Mouse (Mus musculus): ENCODE results near the gene Rccd1.

The Rccd1 gene

DNA sequence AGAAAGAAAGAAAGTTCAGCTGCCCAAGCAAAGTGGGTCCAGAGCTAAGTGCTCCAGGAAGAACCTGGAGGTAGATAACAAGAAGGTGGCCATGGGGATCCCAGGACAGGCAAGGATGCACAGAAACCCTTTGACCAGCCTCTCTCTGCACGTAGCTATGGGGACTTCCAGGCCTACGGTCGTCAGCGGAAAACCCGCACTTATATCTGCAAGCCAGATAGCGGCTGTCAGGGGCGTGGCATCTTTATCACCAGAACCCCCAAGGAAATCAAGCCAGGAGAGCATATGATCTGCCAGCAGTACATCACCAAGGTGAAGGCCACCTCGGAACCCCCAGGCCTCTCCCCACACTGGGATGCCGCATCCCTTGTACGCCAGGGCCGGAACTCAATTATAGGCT is 71.4 kb downstream of the Rccd1 start:
- DNase-seq, result peak; percentile 41

DNA sequence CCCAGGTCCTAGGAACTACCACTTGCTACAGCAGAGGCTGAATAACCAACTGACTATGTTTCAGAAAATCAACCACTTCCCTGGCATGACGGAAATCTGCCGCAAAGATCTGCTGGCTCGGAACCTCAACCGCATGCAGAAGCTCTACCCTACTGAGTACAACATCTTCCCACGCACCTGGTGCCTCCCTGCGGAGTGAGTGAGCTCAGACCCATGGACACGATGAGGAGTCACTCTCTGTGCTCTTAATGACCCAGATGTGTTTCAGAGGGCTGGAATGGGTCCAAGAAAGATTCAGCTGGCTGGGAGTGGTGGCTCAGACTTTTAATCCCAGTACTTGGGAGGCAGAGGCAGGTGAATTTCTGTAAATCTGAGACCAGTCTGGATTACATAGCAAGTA is 71.8 kb downstream of the Rccd1 start:
- no peak for DNase-seq

DNA sequence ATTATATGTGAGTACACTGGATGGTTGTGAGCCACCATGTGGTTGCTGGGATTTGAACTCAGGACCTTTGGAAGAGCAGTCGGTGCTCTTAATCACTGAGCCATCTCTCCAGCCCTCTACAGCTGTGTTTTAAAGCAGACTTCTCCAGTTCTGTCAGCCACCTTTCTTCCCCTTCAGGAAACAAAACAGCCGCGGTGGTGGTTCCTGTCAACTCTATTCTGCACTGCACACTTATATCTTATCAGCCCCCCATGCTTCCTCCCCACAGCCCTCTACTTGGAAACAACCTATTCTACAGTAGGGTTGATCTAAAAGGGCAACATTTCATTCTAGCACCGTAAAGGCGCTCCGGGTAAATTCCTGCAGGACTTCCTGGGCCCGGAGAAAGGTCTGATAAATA is 77.4 kb downstream of the Rccd1 start:
- DNase-seq, result peak; percentile 24

DNA sequence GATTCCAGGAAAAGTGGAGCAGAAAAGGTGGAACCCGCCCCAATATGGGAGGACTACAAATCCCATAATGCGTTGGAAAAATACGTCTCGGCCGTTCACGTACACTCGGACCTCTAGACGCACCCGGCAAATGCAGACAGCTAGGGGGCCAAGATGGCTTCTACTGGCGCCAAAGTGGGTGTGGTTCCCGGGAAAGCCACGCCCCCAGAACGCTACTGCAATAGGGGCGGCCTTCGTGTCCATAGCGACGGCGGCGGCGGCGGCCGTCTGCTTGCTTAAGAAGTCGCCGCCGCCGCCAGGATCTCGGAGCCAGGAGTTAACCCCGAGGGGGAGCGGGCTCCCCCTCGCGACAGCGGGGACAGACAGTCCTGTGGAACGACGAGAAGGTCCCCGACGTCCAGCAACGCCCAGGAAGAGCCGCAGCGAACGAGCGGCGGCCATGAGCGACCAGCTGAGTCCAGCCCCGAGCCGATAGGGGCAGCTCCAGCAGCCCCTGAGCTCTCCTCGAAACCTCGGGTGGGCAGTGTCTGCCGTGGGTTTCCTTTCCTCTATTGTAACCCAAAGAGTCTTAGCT is 78.0 kb downstream of the Rccd1 start, which contains the start of gene Ttll13:
Ttll13 (plus strand) TSS at position 229 of the 574 bp plus-strand sequence.
- DNase-seq, result peak; percentile 99

DNA sequence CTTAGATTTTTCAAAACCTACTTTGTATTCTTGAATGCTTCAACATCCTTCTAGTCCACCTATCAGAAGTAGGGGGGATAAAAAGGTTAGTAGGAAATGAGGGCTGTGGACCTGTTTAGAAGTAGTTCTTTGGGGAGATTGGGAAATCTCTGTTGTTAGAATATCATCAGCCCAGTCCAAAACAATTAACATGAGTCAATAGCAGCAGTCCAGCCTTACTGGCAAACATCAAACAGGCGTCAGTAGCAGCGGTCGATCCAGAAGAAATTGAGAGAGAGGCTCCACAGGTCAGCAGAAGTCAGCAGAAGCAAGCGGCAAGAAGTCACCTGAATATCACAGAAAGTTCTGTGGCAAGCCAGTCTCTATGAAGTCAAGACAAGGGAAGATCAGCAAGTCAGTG is 79.4 kb downstream of the Rccd1 start:
- DNase-seq, result no peak

Data from liver (tissue).